Mouse (Mus musculus) E14TG2a.4 (cell line): ENCODE data around the gene Cryzl1.

Experiments used
- CTCF ChIP-seq: conservative IDR thresholded peaks from 2 replicates; pipeline ENCODE4 v1.5.1; 2014; ENCODE audit warnings: low read length
- NANOG ChIP-seq: IDR thresholded peaks from 2 replicates; pipeline ENCODE4 v1.6.1; 2014; ENCODE audit warnings: borderline replicate concordance, low read length, mixed read lengths
- POU5F1 ChIP-seq: IDR thresholded peaks from 2 replicates; pipeline ENCODE4 v1.6.1; 2014; ENCODE audit warnings: low read length, borderline replicate concordance

DNA sequence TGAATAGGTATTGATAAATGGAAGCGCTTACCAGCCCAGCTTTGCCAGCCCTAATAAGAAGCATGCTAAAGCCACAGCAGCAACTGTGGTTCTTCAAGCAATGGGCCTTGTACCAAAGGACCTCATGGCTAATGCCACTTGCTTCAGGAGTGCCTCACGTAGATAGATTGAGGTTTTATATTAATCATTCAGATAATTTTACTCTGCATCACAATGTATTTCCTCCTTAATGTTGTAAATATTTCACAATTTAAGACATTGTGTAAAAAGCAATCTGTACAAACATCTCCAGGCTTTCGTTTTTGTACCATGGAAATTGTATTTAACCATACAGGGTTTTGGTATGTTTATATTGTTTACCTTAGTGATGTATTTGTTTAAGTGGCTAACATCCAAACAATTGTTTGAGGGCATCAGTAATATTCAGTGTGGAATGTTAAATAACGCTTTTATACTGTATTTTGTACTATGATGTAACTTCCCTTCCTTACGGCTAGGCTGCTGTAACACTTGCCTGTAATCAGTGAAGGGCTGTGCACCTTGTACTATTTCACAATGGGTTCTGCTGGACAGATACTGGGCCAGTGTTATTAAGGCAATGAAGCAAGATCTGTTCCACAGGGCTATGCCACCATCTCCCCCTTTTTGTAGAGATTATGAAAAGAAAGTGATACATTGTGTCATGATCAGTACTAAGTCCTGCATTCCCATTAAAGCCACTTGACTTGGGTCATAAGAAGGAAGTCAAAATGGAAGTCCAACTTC, 50.4 kb downstream of the Cryzl1 start:
- no peak for TF ChIP-seq POU5F1
- no peak for TF ChIP-seq CTCF
- no peak for TF ChIP-seq NANOG
